Mouse (Mus musculus): Measurements from ENCODE around the gene Mapre3. TPM values are rescaled to one million over a fixed set of nuclear protein-coding genes. Genes with fewer than 3 reads are reported as not detected.

Gene Mapre3
- polyA plus RNA-seq, 1 experiment from 2014 or later: 14.0 TPM

GRCm38 (mm10) chr5:30886731-30887130, 72.3 kb downstream of the Mapre3 start:
- Histone ChIP-seq H3K36me3 (ENCODE audit: control insufficient read depth, insufficient read depth, low read length) (peaks cover 2% of the 10 kb centered on the region), H3K9me3 (ENCODE audit: control insufficient read depth, low read length) (no peaks in the 10 kb centered on the region), H3K27ac (ENCODE audit: low read length) (peak overlapping the region; percentile 98), H3K4me2 (ENCODE audit: low read depth, low read length) (peak overlapping the region; percentile 69), H3K27me3 (replicated peaks; ENCODE audit: control insufficient read depth, insufficient read depth, low read length) (no peaks in the 10 kb centered on the region), H3K4me1 (ENCODE audit: control insufficient read depth, insufficient read depth, low read length) (peaks cover 18% of the 10 kb centered on the region), H3K9ac (ENCODE audit: low read depth, low read length) (peak overlapping the region; percentile 81), H3K4me3 (ENCODE audit: low read length) (peak overlapping the region; percentile 87)
- no peak for ATAC-seq
- 31% methylated on average over 5 of the region's 5 CpGs for WGBS

- Histone ChIP-seq H3K4me2 (ENCODE audit: low read depth, low read length) (peak overlapping the region; percentile 69), H3K9ac (ENCODE audit: low read depth, low read length) (peak overlapping the region; percentile 81), H3K9me3 (ENCODE audit: control insufficient read depth, low read length) (no peaks in the 10 kb centered on the region), H3K27ac (ENCODE audit: low read length) (peak overlapping the region; percentile 98), H3K4me3 (ENCODE audit: low read length) (peak overlapping the region; percentile 87), H3K27me3 (replicated peaks; ENCODE audit: control insufficient read depth, insufficient read depth, low read length) (no peaks in the 10 kb centered on the region), H3K4me1 (ENCODE audit: control insufficient read depth, insufficient read depth, low read length) (peaks cover 18% of the 10 kb centered on the region), H3K36me3 (ENCODE audit: control insufficient read depth, insufficient read depth, low read length) (peaks cover 8% of the 10 kb centered on the region)
- under 1% methylated on average over 19 of the region's 19 CpGs for WGBS
- ATAC-seq: peak; percentile 64
Observed at GRCm38 (mm10) chr5:30887331-30887761, 72.9 kb downstream of the Mapre3 start.

- peak overlapping the region; percentile 81 for H3K9ac ChIP-seq (ENCODE audit: low read depth, low read length)
- under 1% methylated on average over 28 of the region's 28 CpGs for WGBS
- peaks cover 18% of the 10 kb centered on the region for H3K4me1 ChIP-seq (ENCODE audit: control insufficient read depth, insufficient read depth, low read length)
- peak; percentile 91 for ATAC-seq
- H3K4me2 ChIP-seq (ENCODE audit: low read depth, low read length): peak overlapping the region; percentile 88
- no peaks in the 10 kb centered on the region for H3K9me3 ChIP-seq (ENCODE audit: control insufficient read depth, low read length)
- peak overlapping the region; percentile 87 for H3K4me3 ChIP-seq (ENCODE audit: low read length)
- H3K27ac ChIP-seq (ENCODE audit: low read length): peak overlapping the region; percentile 98
- peaks cover 9% of the 10 kb centered on the region for H3K36me3 ChIP-seq (ENCODE audit: control insufficient read depth, insufficient read depth, low read length)
- H3K27me3 ChIP-seq (replicated peaks; ENCODE audit: control insufficient read depth, insufficient read depth, low read length): no peaks in the 10 kb centered on the region
Observed at GRCm38 (mm10) chr5:30887858-30888336, 73.5 kb downstream of the Mapre3 start.

GRCm38 (mm10) chr5:30888337-30889087, 74.1 kb downstream of the Mapre3 start, which contains the start of gene Agbl5:
Gene Agbl5 (plus strand): TSS chr5:30888694.
- no peaks in the 10 kb centered on the region for H3K27me3 ChIP-seq (replicated peaks; ENCODE audit: control insufficient read depth, insufficient read depth, low read length)
- no peaks in the 10 kb centered on the region for H3K9me3 ChIP-seq (ENCODE audit: control insufficient read depth, low read length)
- peak within 1 kb of the TSS; percentile 89 for H3K9ac ChIP-seq (ENCODE audit: low read depth, low read length)
- peaks cover 18% of the 10 kb centered on the region for H3K4me1 ChIP-seq (ENCODE audit: control insufficient read depth, insufficient read depth, low read length)
- H3K27ac ChIP-seq (ENCODE audit: low read length): peak within 1 kb of the TSS; percentile 98
- H3K36me3 ChIP-seq (ENCODE audit: control insufficient read depth, insufficient read depth, low read length): peaks cover 13% of the 10 kb centered on the region
- WGBS: under 1% methylated on average over 40 of the region's 42 CpGs
- peak within 1 kb of the TSS; percentile 87 for H3K4me3 ChIP-seq (ENCODE audit: low read length)
- peak within 1 kb of the TSS; percentile 88 for H3K4me2 ChIP-seq (ENCODE audit: low read depth, low read length)
- peak; percentile 94 for ATAC-seq

GRCm38 (mm10) chr5:30889088-30889754, 74.8 kb downstream of the Mapre3 start:
- Histone ChIP-seq H3K4me2 (ENCODE audit: low read depth, low read length) (peak overlapping the region; percentile 88), H3K36me3 (ENCODE audit: control insufficient read depth, insufficient read depth, low read length) (peaks cover 13% of the 10 kb centered on the region), H3K9ac (ENCODE audit: low read depth, low read length) (peak overlapping the region; percentile 89), H3K9me3 (ENCODE audit: control insufficient read depth, low read length) (no peaks in the 10 kb centered on the region), H3K4me1 (ENCODE audit: control insufficient read depth, insufficient read depth, low read length) (peaks cover 18% of the 10 kb centered on the region), H3K27me3 (replicated peaks; ENCODE audit: control insufficient read depth, insufficient read depth, low read length) (no peaks in the 10 kb centered on the region), H3K4me3 (ENCODE audit: low read length) (peak overlapping the region; percentile 87), H3K27ac (ENCODE audit: low read length) (peak overlapping the region; percentile 98)
- peak; percentile 32 for ATAC-seq
- WGBS: under 1% methylated on average over 24 of the region's 42 CpGs

GRCm38 (mm10) chr5:30890375-30890774, 75.9 kb downstream of the Mapre3 start:
- peak overlapping the region; percentile 88 for H3K4me2 ChIP-seq (ENCODE audit: low read depth, low read length)
- no peaks in the 10 kb centered on the region for H3K27me3 ChIP-seq (replicated peaks; ENCODE audit: control insufficient read depth, insufficient read depth, low read length)
- peaks cover 13% of the 10 kb centered on the region for H3K36me3 ChIP-seq (ENCODE audit: control insufficient read depth, insufficient read depth, low read length)
- peak overlapping the region; percentile 89; the same call in 1 of the 2 replicates for H3K9ac ChIP-seq (ENCODE audit: low read depth, low read length)
- H3K9me3 ChIP-seq (ENCODE audit: control insufficient read depth, low read length): no peaks in the 10 kb centered on the region
- H3K4me1 ChIP-seq (ENCODE audit: control insufficient read depth, insufficient read depth, low read length): peaks cover 18% of the 10 kb centered on the region
- H3K4me3 ChIP-seq (ENCODE audit: low read length): peak overlapping the region; percentile 87; the same call in 1 of the 2 replicates
- H3K27ac ChIP-seq (ENCODE audit: low read length): peak overlapping the region; percentile 39
- no peak for ATAC-seq
- WGBS: 64% methylated on average over 7 of the region's 7 CpGs

GRCm38 (mm10) chr5:30901860-30902259, 87.4 kb downstream of the Mapre3 start:
- ATAC-seq: no peak
- no peak overlapping the region for H3K9ac ChIP-seq (ENCODE audit: low read depth, low read length)
- 82% methylated on average over 5 of the region's 5 CpGs for WGBS
- no peak overlapping the region for H3K4me2 ChIP-seq (ENCODE audit: low read depth, low read length)
- no peak overlapping the region for H3K27ac ChIP-seq (ENCODE audit: low read length)
- H3K9me3 ChIP-seq (ENCODE audit: control insufficient read depth, low read length): no peaks in the 10 kb centered on the region
- H3K4me1 ChIP-seq (ENCODE audit: control insufficient read depth, insufficient read depth, low read length): peaks cover 16% of the 10 kb centered on the region
- H3K27me3 ChIP-seq (replicated peaks; ENCODE audit: control insufficient read depth, insufficient read depth, low read length): no peaks in the 10 kb centered on the region
- H3K4me3 ChIP-seq (ENCODE audit: low read length): no peak overlapping the region
- peaks cover 10% of the 10 kb centered on the region; the same call in 1 of the 2 replicates for H3K36me3 ChIP-seq (ENCODE audit: control insufficient read depth, insufficient read depth, low read length)

GRCm38 (mm10) chr5:30907413-30908059, 93.1 kb downstream of the Mapre3 start, which contains the start of gene Ost4:
Gene Ost4 (minus strand): TSS chr5:30907788.
- H3K4me1 ChIP-seq (ENCODE audit: control insufficient read depth, insufficient read depth, low read length): peaks cover 58% of the 10 kb centered on the region
- ATAC-seq: peak; percentile 93
- no peaks in the 10 kb centered on the region for H3K9me3 ChIP-seq (ENCODE audit: control insufficient read depth, low read length)
- peak within 1 kb of the TSS; percentile 71 for H3K9ac ChIP-seq (ENCODE audit: low read depth, low read length)
- peak within 1 kb of the TSS; percentile 96 for H3K27ac ChIP-seq (ENCODE audit: low read length)
- H3K36me3 ChIP-seq (ENCODE audit: control insufficient read depth, insufficient read depth, low read length): peaks cover 8% of the 10 kb centered on the region; the same call in 1 of the 2 replicates
- peak within 1 kb of the TSS; percentile 93 for H3K4me2 ChIP-seq (ENCODE audit: low read depth, low read length)
- no peaks in the 10 kb centered on the region for H3K27me3 ChIP-seq (replicated peaks; ENCODE audit: control insufficient read depth, insufficient read depth, low read length)
- peak within 1 kb of the TSS; percentile 68 for H3K4me3 ChIP-seq (ENCODE audit: low read length)
- under 1% methylated on average over 57 of the region's 58 CpGs for WGBS
